7 mouse cellular contexts compared by ENCODE assay signal in the genomic region with DNA sequence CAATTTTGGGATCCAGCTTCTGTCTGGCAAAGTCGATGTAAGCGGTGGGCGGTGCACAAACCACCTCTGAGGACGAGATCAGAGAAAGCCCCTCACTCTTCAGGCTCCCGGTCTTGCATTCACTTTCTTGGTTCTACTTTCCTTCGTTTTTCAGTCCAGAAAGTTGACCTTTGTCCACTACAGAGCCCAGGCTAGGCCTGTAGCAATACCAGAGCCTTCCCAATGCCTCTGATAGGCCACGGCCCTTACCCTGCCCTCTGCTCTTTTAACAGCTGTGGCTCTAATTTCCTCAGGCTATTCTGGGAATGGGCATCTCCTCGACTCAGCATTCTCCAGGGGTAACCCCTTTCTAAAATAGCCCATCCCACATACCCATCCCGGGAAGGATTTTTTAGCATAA. TPM values are rescaled to one million over a fixed set of nuclear protein-coding genes. Genes with fewer than 3 reads are reported as not detected.
DNase-seq lines count a peak whose midpoint lies in the region; ATAC-seq and TF ChIP-seq lines count a peak whose summit lies in the region.

No protein-coding gene starts in this region.

- H3K9ac ChIP-seq in lung, embryonic 15.5 days = peak overlapping the region; percentile 85
- peak overlapping the region; percentile 85 for H3K9ac ChIP-seq in forebrain, embryonic 13.5 days

- H3K27me3 ChIP-seq in lung, embryonic 15.5 days = no peaks in the 10 kb centered on the region
- no peaks in the 10 kb centered on the region for H3K27me3 ChIP-seq in forebrain, embryonic 13.5 days
- H3K27me3 ChIP-seq in limb, embryonic 10.5 days (ENCODE audit: low read depth, poor library complexity, severe bottlenecking) = no peaks in the 10 kb centered on the region

- H3K27ac ChIP-seq in lung, embryonic 15.5 days = peak overlapping the region; percentile 93
- H3K27ac ChIP-seq in forebrain, embryonic 13.5 days = peak overlapping the region; percentile 85
- peak overlapping the region; percentile 95 for H3K27ac ChIP-seq in limb, embryonic 10.5 days
- peak overlapping the region; percentile 68 for H3K27ac ChIP-seq in olfactory bulb, adult 2 months (ENCODE audit: insufficient read depth, low read depth, low read length)

- H3K4me1 ChIP-seq in lung, embryonic 15.5 days = peaks cover 41% of the 10 kb centered on the region
- H3K4me1 ChIP-seq in forebrain, embryonic 13.5 days = peaks cover 54% of the 10 kb centered on the region
- peaks cover 56% of the 10 kb centered on the region for H3K4me1 ChIP-seq in limb, embryonic 10.5 days
- H3K4me1 ChIP-seq in olfactory bulb, adult 2 months (ENCODE audit: control insufficient read depth, insufficient read depth, low read length) = peaks cover 48% of the 10 kb centered on the region

- TF ChIP-seq POLR2A in olfactory bulb, adult 2 months (IDR thresholded peaks at IDR 0.05; ENCODE audit: insufficient read depth, low read depth, low read length) = no peak

- H3K36me3 ChIP-seq in lung, embryonic 15.5 days = peaks cover 35% of the 10 kb centered on the region
- H3K36me3 ChIP-seq in forebrain, embryonic 13.5 days (ENCODE audit: poor library complexity, severe bottlenecking) = peaks cover 56% of the 10 kb centered on the region
- peaks cover 64% of the 10 kb centered on the region for H3K36me3 ChIP-seq in limb, embryonic 10.5 days

- no peak for TF ChIP-seq CTCF in olfactory bulb, adult 2 months (IDR thresholded peaks at IDR 0.05; ENCODE audit: insufficient read depth, low read depth, low read length)

- peak overlapping the region; percentile 78 for H3K4me3 ChIP-seq in lung, embryonic 15.5 days
- H3K4me3 ChIP-seq in forebrain, embryonic 13.5 days = peak overlapping the region; percentile 64
- H3K4me3 ChIP-seq in limb, embryonic 10.5 days = peak overlapping the region; percentile 69
- H3K4me3 ChIP-seq in olfactory bulb, adult 2 months (ENCODE audit: insufficient read depth, low read depth, low read length) = peak overlapping the region; percentile 66

- 14% methylated on average over 9 of the region's 9 CpGs for WGBS in lung, embryonic 15.5 days
- 14% methylated on average over 9 of the region's 9 CpGs for WGBS in forebrain, embryonic 13.5 days
- 25% methylated on average over 9 of the region's 9 CpGs for WGBS in limb, embryonic 10.5 days
- WGBS in olfactory bulb, adult 2 months = 23% methylated on average over 9 of the region's 9 CpGs

- DNase-seq in lung, postnatal 4 days = no peak
- no peak for DNase-seq in limb, embryonic 10.5 days (ENCODE audit: low spot score)
- DNase-seq in urinary bladder, adult 18-20 months (ENCODE audit: low spot score in 2 of 2) = no peak

- H3K4me2 ChIP-seq in lung, embryonic 15.5 days = peak overlapping the region; percentile 71
- H3K4me2 ChIP-seq in forebrain, embryonic 13.5 days = peak overlapping the region; percentile 80

- no peak for ATAC-seq in lung, embryonic 15.5 days (ENCODE audit: borderline replicate concordance, extremely low read depth, low FRiP score, low TSS enrichment)
- no peak for ATAC-seq in forebrain, embryonic 13.5 days
- no peak for ATAC-seq in cerebellum, adult (ENCODE audit: insufficient number of reproducible peaks, low FRiP score, low TSS enrichment)

- H3K9me3 ChIP-seq in lung, embryonic 15.5 days = no peaks in the 10 kb centered on the region
- H3K9me3 ChIP-seq in forebrain, embryonic 13.5 days (replicated peaks) = no peaks in the 10 kb centered on the region
- no peaks in the 10 kb centered on the region for H3K9me3 ChIP-seq in limb, embryonic 10.5 days (replicated peaks)

RNA-seq across cellular contexts. Expression of a gene that starts 1.2 kb away (rescaled TPM):
- polyA plus RNA-seq in lung, embryonic 15.5 days (2015; fragmentation: Nextera tagmentation; extraction: Ambion mirVana) = 712 and 746 TPM in 2 replicates
- 467 and 491 TPM in 2 replicates for polyA plus RNA-seq in forebrain, embryonic 13.5 days (2015; fragmentation: Nextera tagmentation; extraction: Ambion mirVana)
- 831 and 927 TPM in 2 replicates for polyA plus RNA-seq in limb, embryonic 10.5 days (2016; fragmentation: Nextera tagmentation; extraction: Ambion mirVana)
- 644 TPM in 1 of 2 replicates, not detected in the other for polyA plus RNA-seq in olfactory bulb, adult 2 months (2012; ENCODE audit: insufficient read depth, insufficient read length, low replicate concordance, missing spikeins)

RNA-seq across cellular contexts. Expression of a gene that starts 4.4 kb away (rescaled TPM):
- 11.6 and 12.7 TPM in 2 replicates for polyA plus RNA-seq in lung, embryonic 15.5 days (2015; fragmentation: Nextera tagmentation; extraction: Ambion mirVana)
- polyA plus RNA-seq in forebrain, embryonic 13.5 days (2015; fragmentation: Nextera tagmentation; extraction: Ambion mirVana) = 5.1 and 5.3 TPM in 2 replicates
- polyA plus RNA-seq in limb, embryonic 10.5 days (2016; fragmentation: Nextera tagmentation; extraction: Ambion mirVana) = 4.7 and 6.9 TPM in 2 replicates
- polyA plus RNA-seq in olfactory bulb, adult 2 months (2012; ENCODE audit: insufficient read depth, insufficient read length, low replicate concordance, missing spikeins) = not detected in 2 replicates

RNA-seq across cellular contexts. Expression of a gene that starts 16.4 kb away (rescaled TPM):
- polyA plus RNA-seq in lung, embryonic 15.5 days (2015; fragmentation: Nextera tagmentation; extraction: Ambion mirVana) = 149 and 152 TPM in 2 replicates
- polyA plus RNA-seq in forebrain, embryonic 13.5 days (2015; fragmentation: Nextera tagmentation; extraction: Ambion mirVana) = 178 and 203 TPM in 2 replicates
- polyA plus RNA-seq in limb, embryonic 10.5 days (2016; fragmentation: Nextera tagmentation; extraction: Ambion mirVana) = 200 and 209 TPM in 2 replicates
- 225 TPM in 1 of 2 replicates, not detected in the other for polyA plus RNA-seq in olfactory bulb, adult 2 months (2012; ENCODE audit: insufficient read depth, insufficient read length, low replicate concordance, missing spikeins)

RNA-seq across cellular contexts. Expression of a gene that starts 16.5 kb away (rescaled TPM):
- polyA plus RNA-seq in lung, embryonic 15.5 days (2015; fragmentation: Nextera tagmentation; extraction: Ambion mirVana) = 188 and 197 TPM in 2 replicates
- polyA plus RNA-seq in forebrain, embryonic 13.5 days (2015; fragmentation: Nextera tagmentation; extraction: Ambion mirVana) = 207 and 217 TPM in 2 replicates
- 243 and 250 TPM in 2 replicates for polyA plus RNA-seq in limb, embryonic 10.5 days (2016; fragmentation: Nextera tagmentation; extraction: Ambion mirVana)
- not detected in 2 replicates for polyA plus RNA-seq in olfactory bulb, adult 2 months (2012; ENCODE audit: insufficient read depth, insufficient read length, low replicate concordance, missing spikeins)

RNA-seq across cellular contexts. Expression of a gene that starts 27.2 kb away (rescaled TPM):
- 0.38 and 1.1 TPM in 2 replicates for polyA plus RNA-seq in lung, embryonic 15.5 days (2015; fragmentation: Nextera tagmentation; extraction: Ambion mirVana)
- polyA plus RNA-seq in forebrain, embryonic 13.5 days (2015; fragmentation: Nextera tagmentation; extraction: Ambion mirVana) = 0.46 and 0.74 TPM in 2 replicates
- polyA plus RNA-seq in limb, embryonic 10.5 days (2016; fragmentation: Nextera tagmentation; extraction: Ambion mirVana) = 0.34 and 0.35 TPM in 2 replicates
- polyA plus RNA-seq in olfactory bulb, adult 2 months (2012; ENCODE audit: insufficient read depth, insufficient read length, low replicate concordance, missing spikeins) = not detected in 2 replicates
